Mouse (Mus musculus) forebrain, embryonic 10.5 days (tissue): ENCODE results near the gene Sema4d. TPM values are rescaled to one million over a fixed set of nuclear protein-coding genes. Genes with fewer than 3 reads are reported as not detected.

Source experiments
- DNase-seq: peaks from one replicate; pipeline ENCODE4 v3.0.0-alpha.2; 2017; ENCODE audit warnings: low spot score; ENCODE audit errors: extremely low spot score
- H3K27ac ChIP-seq: fragments of 300-500 bp; sonication (generic); 2 replicates; pipeline ENCODE4 v1.5.1; 2016; ENCODE audit warnings: mild to moderate bottlenecking
- H3K27me3 ChIP-seq: fragments of 300-500 bp; sonication (generic); 2 replicates; pipeline ENCODE4 v1.6.1; 2016; ENCODE audit warnings: mild to moderate bottlenecking; ENCODE audit not compliant: poor library complexity, severe bottlenecking
- H3K36me3 ChIP-seq: fragments of 300-500 bp; sonication (generic); replicated peaks from 2 replicates; pipeline ENCODE4 v1.6.1; 2016; ENCODE audit warnings: mild to moderate bottlenecking, moderate library complexity
- H3K4me1 ChIP-seq: fragments of 300-500 bp; sonication (generic); 2 replicates; pipeline ENCODE4 v1.6.1; 2016
- H3K4me3 ChIP-seq: fragments of 300-500 bp; sonication (generic); 2 replicates; pipeline ENCODE4 v1.5.1; 2016; ENCODE audit warnings: mild to moderate bottlenecking, moderate library complexity
- H3K9me3 ChIP-seq: fragments of 300-500 bp; sonication (generic); 2 replicates; pipeline ENCODE4 v1.6.1; 2016; ENCODE audit warnings: mild to moderate bottlenecking, moderate library complexity
- WGBS: fragments of 180-500 bp; shearing (Covaris S2); methylation state at CpG from one replicate; pipeline ENCODE4 v1.1.7; 2016; 5-methylcytosine and 5-hydroxymethylcytosine counted together
- polyA plus RNA-seq: library from polyadenylated mRNA; unstranded; fragments of >200 nt; fragmentation: Nextera tagmentation; extraction: Ambion mirVana; gene quantifications from 2 replicates; pipeline ENCODE4 v1.2.1, GENCODE M21; 2016

Sema4d gene
- polyA plus RNA-seq, 1 experiment from 2014 or later, result 8.4 TPM

- Histone ChIP-seq H3K27ac (no peak overlapping the region), H3K4me1 (peaks cover 25% of the 10 kb centered on the region), H3K27me3 (no peaks in the 10 kb centered on the region), H3K36me3 (no peaks in the 10 kb centered on the region), H3K9me3 (no peaks in the 10 kb centered on the region), H3K4me3 (no peak overlapping the region)
- WGBS, result 96% methylated on average over 11 of the region's 11 CpGs
- no peak for DNase-seq
Measured at GRCm38 (mm10) chr13:51738531-51739117, 54.9 kb downstream of the Sema4d start.

GRCm38 (mm10) chr13:51737949-51738513, 55.5 kb downstream of the Sema4d start:
- no peak overlapping the region for H3K4me3 ChIP-seq
- no peak for DNase-seq
- H3K27ac ChIP-seq, result 0 out of 2 replicates have a peak overlapping the region, but pooled peaks have one; percentile 27
- H3K36me3 ChIP-seq, result no peaks in the 10 kb centered on the region
- no peaks in the 10 kb centered on the region for H3K27me3 ChIP-seq
- WGBS, result 68% methylated on average over 6 of the region's 6 CpGs
- no peaks in the 10 kb centered on the region for H3K9me3 ChIP-seq
- peaks cover 25% of the 10 kb centered on the region for H3K4me1 ChIP-seq

DNA sequence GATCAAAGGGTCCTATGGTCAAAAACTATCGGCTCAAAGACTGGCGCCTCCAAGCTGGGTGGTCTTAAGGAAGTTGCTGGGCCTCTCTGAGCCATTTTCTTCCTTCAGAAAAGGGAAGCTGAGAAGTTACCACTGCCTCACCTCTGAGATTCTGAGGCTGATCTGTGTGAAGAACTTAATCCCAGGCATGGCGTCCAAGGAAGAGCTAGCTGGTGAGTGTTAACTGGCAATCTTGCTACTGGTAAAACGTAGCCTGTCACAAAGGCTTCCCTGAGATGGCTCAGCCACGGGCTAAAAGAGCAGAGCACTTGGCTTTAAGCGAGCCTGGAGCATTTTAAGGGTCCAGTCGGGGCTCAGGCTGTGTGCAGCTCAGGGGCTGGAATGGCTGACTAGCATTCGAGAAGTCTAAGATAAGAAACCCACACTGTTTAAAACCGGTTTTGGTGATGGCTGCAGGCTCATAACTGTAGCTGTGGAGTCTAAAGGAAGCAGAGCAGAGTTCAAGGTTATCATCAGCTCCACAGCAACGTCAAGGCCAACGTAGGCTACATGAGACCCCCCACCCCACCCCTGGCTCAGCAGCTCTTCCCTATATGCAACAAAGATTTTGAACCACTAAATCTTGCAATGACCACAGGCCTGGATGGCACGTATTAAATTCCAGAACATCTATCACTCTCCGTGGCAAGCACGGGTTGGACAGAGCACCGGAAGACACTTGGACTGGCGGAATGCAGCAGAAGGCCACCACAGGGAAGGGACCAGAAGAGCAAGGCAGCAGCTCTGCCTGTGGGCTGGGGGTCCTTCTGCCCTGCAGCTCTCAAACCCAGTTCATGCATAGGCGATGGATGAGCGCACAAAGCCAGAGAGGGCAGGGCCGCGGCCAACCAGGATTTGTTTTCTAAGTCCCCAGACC, 56.3 kb downstream of the Sema4d start:
- no peak for DNase-seq
- Histone ChIP-seq H3K4me3 (no peak overlapping the region), H3K27me3 (no peaks in the 10 kb centered on the region), H3K9me3 (no peaks in the 10 kb centered on the region), H3K27ac (0 out of 2 replicates have a peak overlapping the region, but pooled peaks have one; percentile 27), H3K36me3 (no peaks in the 10 kb centered on the region), H3K4me1 (peaks cover 29% of the 10 kb centered on the region)
- 80% methylated on average over 20 of the region's 20 CpGs for WGBS

- Histone ChIP-seq H3K27ac (no peak overlapping the region), H3K4me1 (peaks cover 37% of the 10 kb centered on the region), H3K4me3 (no peak overlapping the region), H3K27me3 (no peaks in the 10 kb centered on the region), H3K36me3 (no peaks in the 10 kb centered on the region), H3K9me3 (no peaks in the 10 kb centered on the region)
- WGBS, result 89% methylated on average over 13 of the region's 13 CpGs
- no peak for DNase-seq
Measured at GRCm38 (mm10) chr13:51736007-51736911, 57.3 kb downstream of the Sema4d start.

GRCm38 (mm10) chr13:51734556-51734955, 59.0 kb downstream of the Sema4d start:
- H3K4me1 ChIP-seq, result peaks cover 49% of the 10 kb centered on the region
- H3K36me3 ChIP-seq, result no peaks in the 10 kb centered on the region
- whole genome bisulfite sequencing, result 93% methylated on average over 4 of the region's 4 CpGs
- no peaks in the 10 kb centered on the region for H3K9me3 ChIP-seq
- H3K27ac ChIP-seq, result no peak overlapping the region
- DNase-seq, result no peak
- no peak overlapping the region for H3K4me3 ChIP-seq
- no peaks in the 10 kb centered on the region for H3K27me3 ChIP-seq

GRCm38 (mm10) chr13:51732097-51732664, 61.4 kb downstream of the Sema4d start:
- Histone ChIP-seq H3K4me3 (no peak overlapping the region), H3K9me3 (no peaks in the 10 kb centered on the region), H3K27me3 (no peaks in the 10 kb centered on the region), H3K4me1 (peaks cover 56% of the 10 kb centered on the region), H3K36me3 (no peaks in the 10 kb centered on the region), H3K27ac (0 out of 2 replicates have a peak overlapping the region, but pooled peaks have one; percentile 51)
- WGBS, result 71% methylated on average over 14 of the region's 14 CpGs
- no peak for DNase-seq

GRCm38 (mm10) chr13:51731474-51731873, 62.1 kb downstream of the Sema4d start:
- Histone ChIP-seq H3K36me3 (no peaks in the 10 kb centered on the region), H3K4me1 (peaks cover 54% of the 10 kb centered on the region), H3K27ac (0 out of 2 replicates have a peak overlapping the region, but pooled peaks have one; percentile 37), H3K27me3 (no peaks in the 10 kb centered on the region), H3K4me3 (no peak overlapping the region), H3K9me3 (no peaks in the 10 kb centered on the region)
- 89% methylated on average over 7 of the region's 7 CpGs for WGBS
- no peak for DNase-seq

DNA sequence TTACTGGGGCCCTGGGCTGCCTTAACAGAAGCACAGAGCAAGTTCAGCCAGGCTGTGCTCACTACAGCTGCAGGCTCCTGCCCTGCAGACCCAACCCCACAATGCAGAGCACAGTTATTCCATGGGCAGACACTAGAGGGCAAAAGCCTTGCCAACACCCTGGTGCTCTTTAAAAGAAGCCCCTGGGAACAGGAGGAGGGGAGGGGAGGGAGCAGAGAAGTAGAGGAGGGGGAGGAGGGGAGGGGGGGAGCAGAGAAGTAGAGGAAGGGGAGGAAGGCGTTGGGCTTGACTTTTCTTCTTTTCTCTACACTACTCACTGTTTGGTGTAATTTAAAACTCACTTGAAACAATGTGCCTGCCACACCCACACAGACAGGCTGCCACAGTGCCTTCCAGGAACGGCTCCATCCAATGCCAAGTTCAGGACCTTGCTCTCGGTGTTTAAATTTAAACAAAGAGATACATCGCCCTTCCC, 63.6 kb downstream of the Sema4d start:
- H3K27ac ChIP-seq, result peak overlapping the region; percentile 71
- no peaks in the 10 kb centered on the region for H3K9me3 ChIP-seq
- no peaks in the 10 kb centered on the region for H3K36me3 ChIP-seq
- DNase-seq, result peak; percentile 56
- H3K4me1 ChIP-seq, result peaks cover 64% of the 10 kb centered on the region
- H3K4me3 ChIP-seq, result no peak overlapping the region
- H3K27me3 ChIP-seq, result no peaks in the 10 kb centered on the region
- 10% methylated on average over 4 of the region's 4 CpGs for WGBS

GRCm38 (mm10) chr13:51727364-51727763, 66.2 kb downstream of the Sema4d start:
- WGBS, result 79% methylated on average over 7 of the region's 7 CpGs
- Histone ChIP-seq H3K27me3 (no peaks in the 10 kb centered on the region), H3K9me3 (no peaks in the 10 kb centered on the region), H3K4me3 (no peak overlapping the region), H3K36me3 (no peaks in the 10 kb centered on the region), H3K27ac (no peak overlapping the region), H3K4me1 (peaks cover 56% of the 10 kb centered on the region)
- no peak for DNase-seq

DNA sequence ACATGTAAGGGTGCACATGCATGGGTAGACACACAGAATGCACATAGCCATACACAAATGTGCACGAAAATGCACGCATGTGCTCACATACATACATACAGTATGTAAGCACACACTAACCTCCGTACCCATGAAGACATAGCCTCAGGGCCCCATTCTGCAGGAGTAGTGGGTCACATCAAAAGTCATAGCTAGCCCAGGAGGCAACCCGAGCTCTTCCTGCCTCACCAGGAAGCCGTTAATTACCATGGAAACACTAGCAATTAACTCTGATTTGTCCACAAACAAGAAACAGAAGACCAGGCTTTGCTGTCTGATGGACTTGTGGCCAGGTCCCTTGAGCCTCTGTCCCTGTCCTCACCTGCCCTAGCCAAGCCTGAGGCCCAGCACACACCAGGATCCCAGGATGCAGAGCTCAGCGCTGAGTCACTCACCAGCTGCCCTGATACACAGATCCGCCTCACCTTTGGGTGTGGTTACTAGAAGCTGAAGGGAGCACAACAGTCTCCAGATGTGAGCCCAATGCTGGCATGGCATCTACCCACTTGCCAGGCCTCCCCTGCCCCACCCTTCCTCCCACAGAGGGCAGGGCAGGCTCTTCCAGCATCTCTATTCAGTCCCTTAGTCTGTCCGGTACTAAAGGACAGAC, 67.5 kb downstream of the Sema4d start:
- DNase-seq, result no peak
- Histone ChIP-seq H3K9me3 (no peaks in the 10 kb centered on the region), H3K4me1 (peaks cover 43% of the 10 kb centered on the region), H3K4me3 (no peak overlapping the region), H3K27me3 (no peaks in the 10 kb centered on the region), H3K27ac (0 out of 2 replicates have a peak overlapping the region, but pooled peaks have one; percentile 35), H3K36me3 (no peaks in the 10 kb centered on the region)
- WGBS, result 72% methylated on average over 8 of the region's 8 CpGs

DNA sequence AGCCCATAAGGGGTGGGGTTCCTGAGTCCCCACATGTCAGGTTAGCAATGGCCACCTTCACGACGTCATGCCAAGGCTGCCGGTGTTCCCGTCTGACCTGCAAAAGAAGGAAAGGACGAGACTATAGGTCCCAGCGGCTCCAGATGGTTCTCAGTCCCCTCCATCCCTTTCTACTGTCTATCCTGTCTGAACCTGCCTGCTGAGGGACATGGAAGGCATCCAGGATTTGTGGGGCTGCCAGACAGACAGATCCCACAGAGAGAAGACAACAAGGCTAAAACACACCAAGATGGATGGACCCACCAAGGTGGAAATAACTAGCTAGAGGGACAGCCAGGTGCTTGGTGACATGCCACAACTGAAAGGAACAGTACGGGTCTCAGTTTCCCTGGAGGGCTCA, 68.1 kb downstream of the Sema4d start:
- Histone ChIP-seq H3K4me1 (peaks cover 37% of the 10 kb centered on the region), H3K27ac (no peak overlapping the region), H3K27me3 (no peaks in the 10 kb centered on the region)

More for the DNA sequence above, 68.1 kb downstream of the Sema4d start:
- Histone ChIP-seq H3K9me3 (no peaks in the 10 kb centered on the region), H3K36me3 (0 out of 2 replicates have a peak, but pooled peaks cover under 1% of the 10 kb centered on the region), H3K4me3 (no peak overlapping the region)
- no peak for DNase-seq
- WGBS, result 94% methylated on average over 7 of the region's 7 CpGs
